Mouse (Mus musculus) CH12.LX (cell line): ENCODE results near the gene Wdfy3.

Experiments
- CHD2 ChIP-seq: IDR thresholded peaks from 2 replicates; pipeline ENCODE4 v1.6.1; 2011; ENCODE audit warnings: low read length, improper control_type of control experiment
- CTCF ChIP-seq, 2 experiments: IDR thresholded peaks in 1 of 2; conservative IDR thresholded peaks in 1 of 2; 2 replicates each; pipeline ENCODE4 v1.5.1; 2011 to 2012; ENCODE audit warnings: low read depth in 2 of 2, low read length in 2 of 2, improper control_type of control experiment in 1 of 2, inconsistent platforms in 1 of 2, mild to moderate bottlenecking in 1 of 2, moderate library complexity in 1 of 2
- EP300 ChIP-seq: IDR thresholded peaks from 2 replicates; pipeline ENCODE4 v1.6.1; 2011; ENCODE audit warnings: low read length, improper control_type of control experiment
- MAX ChIP-seq: IDR thresholded peaks from 2 replicates; pipeline ENCODE4 v1.6.1; 2011; ENCODE audit warnings: low read length, improper control_type of control experiment
- POLR2A ChIP-seq: IDR thresholded peaks from 2 replicates; pipeline ENCODE4 v1.6.1; 2011; ENCODE audit warnings: low read depth, mild to moderate bottlenecking, improper control_type of control experiment, low read length
- RCOR1 ChIP-seq: conservative IDR thresholded peaks from 2 replicates; pipeline ENCODE4 v1.6.1; 2012; ENCODE audit warnings: low read depth, mild to moderate bottlenecking, inconsistent platforms, low read length, improper control_type of control experiment
- SMC3 ChIP-seq: IDR thresholded peaks from 2 replicates; pipeline ENCODE4 v1.6.1; 2011; ENCODE audit warnings: low read depth, low read length, improper control_type of control experiment

DNA sequence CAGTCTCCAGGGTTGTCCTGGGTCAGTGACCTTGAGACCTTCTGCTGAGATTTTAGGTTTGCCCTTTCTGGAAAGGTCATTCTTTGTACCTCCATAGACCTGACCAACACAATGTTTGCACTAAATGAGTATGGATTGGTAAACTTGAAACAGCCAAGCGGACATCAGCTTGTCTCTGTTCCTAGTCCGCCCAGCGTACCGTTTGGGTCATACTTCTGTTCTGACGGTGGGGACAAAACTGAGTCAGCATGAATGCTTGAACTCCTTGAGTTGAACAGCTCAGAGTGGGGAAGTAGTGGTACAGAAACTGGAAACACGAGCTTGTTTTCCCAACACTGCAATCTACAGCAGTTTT lies 670 bp upstream of the Wdfy3 start:
- TF ChIP-seq CTCF (conservative IDR thresholded peaks at IDR 0.05 in 1 of 2, IDR thresholded peaks at IDR 0.05 in 1 of 2; ENCODE audit: low read depth in 2 of 2, low read length in 2 of 2) (no peak), CHD2 (no peak), POLR2A (no peak), EP300 (no peak), SMC3 (no peak), MAX (no peak), RCOR1 (no peak)
